Mouse (Mus musculus) R1 (cell line): Measurements from ENCODE around the gene Pam.

Source experiments
- DNase-seq: peaks from one replicate; pipeline ENCODE4 v3.0.0-alpha.2; 2018; ENCODE audit warnings: low read depth, low spot score

Gene Pam

DNA sequence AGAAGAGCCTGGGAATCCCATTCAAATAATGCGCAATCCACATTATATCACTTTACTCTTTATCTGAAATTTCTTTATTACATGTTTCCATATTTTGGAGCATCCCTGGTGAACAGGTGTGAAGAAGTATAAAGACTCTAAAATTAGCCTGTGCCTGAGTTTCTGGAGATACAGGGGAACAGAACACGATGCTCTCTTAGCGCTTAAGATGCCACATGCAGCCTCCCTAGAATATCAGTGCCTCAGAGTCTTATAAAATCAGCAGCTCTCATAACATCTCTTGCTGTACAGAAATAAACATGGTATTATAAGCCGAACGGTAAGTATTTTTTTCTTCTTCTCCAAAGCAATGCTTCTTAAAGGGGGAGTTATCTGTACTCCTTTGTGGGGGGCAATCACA lies 267.4 kb downstream of the Pam start:
- no peak for DNase-seq

DNA sequence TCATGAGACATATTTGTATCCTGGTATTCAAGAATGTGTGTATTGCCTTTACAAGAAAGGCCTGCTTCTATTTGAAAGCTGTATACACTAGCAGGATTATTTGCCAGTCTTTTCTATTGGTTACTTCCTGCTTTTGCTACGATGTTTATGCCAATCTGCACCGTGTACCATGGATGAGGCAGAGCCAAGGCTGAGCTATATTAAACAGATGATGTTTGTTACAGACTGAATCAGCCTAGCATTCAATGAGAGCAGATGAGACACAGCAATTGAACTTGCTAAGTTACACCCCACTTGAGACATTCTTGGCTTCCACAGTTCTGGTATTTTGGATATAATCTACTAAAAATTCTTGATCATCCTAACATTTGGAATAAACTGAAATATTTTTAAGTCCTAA lies 267.9 kb downstream of the Pam start:
- DNase-seq: no peak

DNA sequence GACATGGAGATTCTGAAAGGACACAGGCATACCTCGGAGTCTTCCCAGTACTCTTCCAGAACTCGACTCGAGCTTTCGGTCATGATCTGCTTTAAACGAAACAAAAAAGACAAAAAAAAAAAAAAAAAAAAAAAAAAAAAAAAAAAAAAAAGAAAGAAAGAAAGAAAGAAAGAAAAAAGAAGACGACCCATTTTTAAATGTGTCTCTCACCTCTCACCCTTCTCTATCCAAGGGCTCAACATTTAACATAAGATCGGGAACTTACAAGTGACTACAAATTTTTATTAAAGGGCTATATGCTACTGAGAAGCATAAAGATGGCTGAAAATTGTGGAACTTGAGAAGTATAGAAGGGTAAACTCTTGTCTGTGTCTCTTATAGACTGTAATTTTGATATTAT lies 272.5 kb downstream of the Pam start:
- no peak for DNase-seq

GRCm38 (mm10) chr1:97822203-97822602 lies 273.2 kb downstream of the Pam start:
- peak; percentile 9 for DNase-seq

- no peak for DNase-seq
These were observed 274.2 kb downstream of the Pam start for GRCm38 (mm10) chr1:97821282-97821681.

DNA sequence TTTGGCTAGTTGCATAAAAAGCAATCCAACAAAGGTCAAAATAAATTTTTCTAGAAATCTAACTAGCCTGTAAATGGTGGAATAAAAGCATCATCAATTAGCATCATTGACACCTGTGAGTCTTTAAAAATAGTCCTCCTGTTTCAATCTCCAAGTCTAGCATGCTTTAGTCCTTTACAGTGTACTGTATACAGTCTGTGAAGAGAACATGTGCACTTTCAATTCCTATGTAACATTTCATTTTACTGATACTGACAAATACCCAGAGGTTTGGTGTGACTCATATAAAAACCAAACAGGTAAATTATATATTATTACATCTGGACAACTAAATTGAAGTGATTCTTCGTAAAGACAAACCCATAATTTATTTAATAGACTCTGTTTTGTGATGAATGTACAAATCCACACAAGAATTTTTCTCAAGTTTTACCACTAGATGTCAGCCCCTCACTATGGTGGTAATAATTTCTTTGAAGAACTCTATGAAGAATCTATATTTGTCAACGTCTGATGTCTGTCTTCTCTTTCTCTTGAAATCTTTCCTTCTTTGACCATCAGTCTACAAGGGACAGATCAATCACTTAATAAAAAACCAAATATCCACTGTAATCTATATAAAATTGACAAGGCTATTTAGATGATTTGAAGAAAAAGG lies 286.1 kb downstream of the Pam start:
- no peak for DNase-seq

- DNase-seq: no peak
These were observed 290.9 kb downstream of the Pam start for GRCm38 (mm10) chr1:97804520-97804919.

- DNase-seq: peak; percentile 24
These were observed 293.1 kb downstream of the Pam start for GRCm38 (mm10) chr1:97802207-97802902.

GRCm38 (mm10) chr1:97795936-97796335 lies 299.5 kb downstream of the Pam start:
- DNase-seq: no peak

DNA sequence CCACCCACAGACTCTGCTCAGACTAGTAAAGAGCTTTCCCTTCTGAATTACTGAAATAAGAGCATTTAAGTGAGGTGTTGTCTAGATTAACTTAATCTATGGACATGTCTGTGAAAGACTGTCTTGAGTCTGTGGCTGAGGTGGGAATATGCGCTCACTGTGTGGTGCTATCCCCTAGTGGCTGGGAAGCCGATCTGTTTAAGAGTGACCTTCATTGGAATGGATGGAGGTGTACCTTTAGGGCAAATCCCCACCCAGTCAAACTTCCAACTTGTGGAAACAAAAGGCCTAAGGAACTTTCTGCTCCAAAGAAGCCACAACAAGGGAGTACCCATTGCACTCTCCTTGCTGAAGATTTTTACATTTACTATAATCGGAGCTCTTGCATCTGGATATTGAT lies 301.3 kb downstream of the Pam start:
- peak; percentile 48 for DNase-seq

GRCm38 (mm10) chr1:97788490-97788889 lies 307.0 kb downstream of the Pam start:
- DNase-seq: no peak

- DNase-seq: no peak
These were observed 307.8 kb downstream of the Pam start for GRCm38 (mm10) chr1:97787674-97788073.

- DNase-seq: no peak
These were observed 309.6 kb downstream of the Pam start for GRCm38 (mm10) chr1:97785685-97786393.

DNA sequence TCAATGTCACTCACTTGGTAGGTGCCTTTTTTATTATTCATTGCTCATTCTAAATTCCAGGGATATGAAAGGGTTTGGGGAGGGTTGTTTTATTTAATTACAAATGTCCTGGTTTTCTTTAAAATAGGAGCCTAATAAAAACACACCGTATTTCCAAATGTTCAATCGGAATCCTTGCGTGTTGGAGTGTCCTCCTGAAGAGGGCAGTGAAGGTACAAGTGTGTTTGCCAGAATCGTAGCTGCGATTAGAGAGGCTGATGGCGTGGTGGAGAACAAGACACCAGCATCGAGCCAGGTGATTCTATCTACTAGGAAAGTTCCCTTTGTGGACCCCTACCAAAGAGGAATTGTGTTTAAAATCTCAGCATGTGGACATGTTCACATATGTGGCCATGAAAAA lies 310.5 kb downstream of the Pam start:
- DNase-seq: no peak

DNA sequence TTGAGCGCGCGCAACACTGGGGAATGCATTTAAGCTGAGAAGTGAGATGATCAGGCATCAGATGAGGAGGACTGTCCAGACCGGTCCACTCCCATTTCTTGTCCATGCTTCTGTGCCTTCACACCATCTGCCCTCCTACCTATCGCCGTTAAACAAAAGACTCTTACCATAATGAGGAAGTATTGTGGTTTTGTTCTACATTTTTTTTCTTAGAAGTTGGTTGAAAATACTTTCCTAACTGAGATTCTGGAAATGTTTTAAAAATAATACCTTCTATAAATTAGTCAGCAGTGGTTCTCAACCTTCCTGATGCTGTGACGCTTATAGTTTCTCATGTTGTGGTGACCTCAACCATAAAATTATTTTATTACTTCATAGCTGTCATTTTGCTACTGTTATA lies 313.8 kb downstream of the Pam start:
- DNase-seq: no peak

DNA sequence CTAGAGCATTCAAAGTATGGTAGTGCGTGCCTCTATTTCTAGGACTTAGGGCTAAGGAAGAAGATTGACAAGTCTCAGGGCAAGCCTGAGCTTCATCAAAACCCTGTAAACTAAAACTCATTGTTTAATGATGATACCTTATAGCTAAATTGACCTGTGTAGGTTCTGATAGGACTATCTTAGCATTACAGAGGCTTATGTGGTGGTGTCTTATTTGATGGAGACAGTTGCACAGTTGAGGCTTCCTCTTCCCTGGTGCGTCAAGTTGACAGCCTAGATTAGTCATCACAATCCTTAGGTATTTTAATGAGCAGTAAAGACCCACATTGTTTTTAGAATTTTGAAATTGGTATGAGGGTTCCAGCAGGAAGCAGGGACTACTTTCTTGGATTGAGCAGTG lies 321.5 kb downstream of the Pam start:
- no peak for DNase-seq

GRCm38 (mm10) chr1:97773362-97773761 lies 322.1 kb downstream of the Pam start:
- no peak for DNase-seq

GRCm38 (mm10) chr1:97771727-97772126 lies 323.7 kb downstream of the Pam start:
- no peak for DNase-seq

- no peak for DNase-seq
These were observed 324.3 kb downstream of the Pam start for GRCm38 (mm10) chr1:97771118-97771517.

GRCm38 (mm10) chr1:97769904-97770753 lies 325.3 kb downstream of the Pam start, which contains the start of the genes Gin1 and Ppip5k2:
TSS of gene Gin1 (plus strand) at chr1:97770172.
TSS of gene Ppip5k2 (minus strand) at chr1:97770411.
- DNase-seq: peak; percentile 97

DNA sequence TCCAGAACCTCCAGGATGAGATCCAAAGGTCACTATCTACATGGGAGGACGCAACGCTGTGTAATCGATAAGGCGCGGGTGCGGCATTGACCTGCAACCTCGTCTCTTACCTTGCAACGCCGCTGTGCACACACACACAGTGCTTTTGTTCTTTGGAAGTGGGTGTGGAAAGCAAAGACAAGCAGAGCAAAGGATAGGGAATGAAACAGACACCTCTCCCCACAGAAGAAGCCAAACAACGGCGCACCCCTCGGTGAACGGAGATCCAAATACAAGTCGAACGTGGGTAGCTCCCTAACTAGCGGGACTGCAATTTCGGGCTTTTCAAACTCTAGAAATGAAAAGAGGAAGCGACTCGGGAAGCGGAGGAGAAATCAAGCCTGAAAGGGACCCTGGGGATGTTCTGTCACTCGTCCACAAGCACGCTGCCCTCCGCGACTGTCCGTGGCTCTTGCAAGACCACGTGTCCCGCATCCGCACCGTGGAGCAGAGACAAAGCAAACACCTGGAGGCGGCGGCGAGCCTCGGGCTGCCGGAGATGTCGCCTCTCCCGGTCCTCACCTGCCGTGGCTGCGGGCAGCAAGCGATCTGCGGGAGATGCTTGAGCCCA lies 326.0 kb downstream of the Pam start:
- DNase-seq: peak; percentile 75
